In genomic region chr1:180098426-180098825, GRCm38 (mm10) we compare ENCODE assay signal across 27 mouse cellular contexts.
"Had no signal": no experiment of that assay in that cellular context is flagged by ENCODE, and none has a peak within 500 bp of the region (broad histone marks: within the 10 kb centered on the region; RNA-seq: fewer than 3 reads in every experiment).

No protein-coding gene starts in this region.

- H3K4me3 ChIP-seq: left cerebral cortex, adult 2 months; limb, embryonic 10.5 days; limb, embryonic 12.5 days; limb, embryonic 13.5 days; limb, embryonic 15.5 days; liver, embryonic 12.5 days; liver, embryonic 13.5 days; liver, embryonic 15.5 days; lung, embryonic 15.5 days; megakaryocyte, embryonic 14.5 days; midbrain, embryonic 10.5 days; midbrain, embryonic 12.5 days; midbrain, embryonic 13.5 days; midbrain, embryonic 15.5 days had no signal

- H3K27me3 ChIP-seq: limb, embryonic 12.5 days; limb, embryonic 13.5 days; limb, embryonic 15.5 days; liver, embryonic 12.5 days; liver, embryonic 13.5 days; liver, embryonic 15.5 days; lung, embryonic 15.5 days; megakaryocyte, embryonic 14.5 days; midbrain, embryonic 12.5 days; midbrain, embryonic 13.5 days; midbrain, embryonic 15.5 days had no signal

- DNase-seq: left cerebral cortex, postnatal 4 days; liver; liver, embryonic 13.5 days; liver, postnatal 0 days; lung, adult 18-20 months; lung, adult 2 months; lung, embryonic 14.5 days; lung, postnatal 10 days; lung, postnatal 14 days; lung, postnatal 36 days; lung, postnatal 4 days; midbrain, embryonic 14.5 days had no signal

- H3K36me3 ChIP-seq: lung, embryonic 15.5 days had no signal

- H3K4me2 ChIP-seq: limb, embryonic 12.5 days; limb, embryonic 13.5 days; limb, embryonic 15.5 days; liver, embryonic 11.5 days; liver, embryonic 12.5 days; liver, embryonic 13.5 days; liver, embryonic 15.5 days; lung, embryonic 14.5 days; lung, embryonic 15.5 days; midbrain, embryonic 11.5 days; midbrain, embryonic 12.5 days; midbrain, embryonic 13.5 days; midbrain, embryonic 15.5 days had no signal
